Mouse (Mus musculus) heart, postnatal 0 days (tissue): ENCODE data around the gene Brca1. TPM values are rescaled to one million over a fixed set of nuclear protein-coding genes. Genes with fewer than 3 reads are reported as not detected.

Source experiments
- ATAC-seq: fragments of 200-750 bp; cut with Nextera tagmentation; 2 replicates; pipeline ENCODE4 v1.8.0; 2017; ENCODE audit warnings: low read depth, moderate number of reproducible peaks, moderate library complexity; ENCODE audit not compliant: insufficient read depth
- DNase-seq: peaks from one replicate; pipeline ENCODE4 v3.0.0-alpha.2; 2016; ENCODE audit warnings: low spot score
- H3K27ac ChIP-seq: fragments of 300-500 bp; sonication (generic); 2 replicates; pipeline ENCODE4 v1.5.1; 2014; ENCODE audit warnings: low read depth, mild to moderate bottlenecking
- H3K27me3 ChIP-seq: fragments of 300-500 bp; sonication (generic); 2 replicates; pipeline ENCODE4 v1.6.1; 2014; ENCODE audit warnings: low read length, mixed read lengths; ENCODE audit not compliant: control insufficient read depth, insufficient read depth
- H3K36me3 ChIP-seq: fragments of 300-500 bp; sonication (generic); replicated peaks from 2 replicates; pipeline ENCODE4 v1.6.1; 2014; ENCODE audit warnings: low read length, mixed read lengths; ENCODE audit not compliant: control insufficient read depth, insufficient read depth
- H3K4me1 ChIP-seq: fragments of 300-500 bp; sonication (generic); 2 replicates; pipeline ENCODE4 v1.6.1; 2014; ENCODE audit warnings: antibody characterized with exemption; ENCODE audit not compliant: control insufficient read depth, insufficient read depth
- H3K4me2 ChIP-seq: fragments of 300-500 bp; sonication (generic); 2 replicates; pipeline ENCODE4 v1.6.1; 2014; ENCODE audit warnings: low read depth, mild to moderate bottlenecking, low read length, moderate library complexity
- H3K4me3 ChIP-seq: fragments of 300-500 bp; sonication (generic); 2 replicates; pipeline ENCODE4 v1.5.1; 2014; ENCODE audit warnings: low read depth, low read length
- H3K9ac ChIP-seq: fragments of 300-500 bp; sonication (generic); replicated peaks from 2 replicates; pipeline ENCODE4 v1.6.1; 2014; ENCODE audit warnings: low read depth, low read length, mixed read lengths
- H3K9me3 ChIP-seq: fragments of 300-500 bp; sonication (generic); replicated peaks from 2 replicates; pipeline ENCODE4 v1.6.1; 2016; ENCODE audit warnings: low read length; ENCODE audit not compliant: control insufficient read depth
- CTCF ChIP-seq: IDR thresholded peaks from 2 replicates; pipeline ENCODE4 v1.5.1; 2016; ENCODE audit warnings: antibody characterized with exemption, control low read depth, low read depth
- EP300 ChIP-seq: IDR thresholded peaks from 2 replicates; pipeline ENCODE4 v1.6.1; 2016; ENCODE audit warnings: antibody characterized with exemption, low read depth
- WGBS: fragments of 180-500 bp; shearing (Covaris S2); extraction: QIAGEN DNeasy Blood & Tissue Kit; methylation state at CpG from one replicate; pipeline ENCODE4 v1.1.7; 2014; 5-methylcytosine and 5-hydroxymethylcytosine counted together
- polyA plus RNA-seq: library from polyadenylated mRNA; unstranded; fragments of >200 nt; fragmentation: Nextera tagmentation; extraction: Ambion mirVana; gene quantifications from 2 replicates; pipeline ENCODE4 v1.2.1, GENCODE M21; 2015
- total RNA-seq: library from RNA; depleted of rRNA; stranded (reverse); fragments of >200 nt; gene quantifications from 2 replicates; pipeline ENCODE4 v1.2.3, GENCODE M21; 2014; ENCODE audit warnings: low replicate concordance

Gene Brca1
- total and polyA plus RNA-seq, 2 experiments from 2014 or later, result 0.94 to 4.7 TPM

GRCm38 (mm10) chr11:101507090-101507489, 44.7 kb downstream of the Brca1 start:
- Histone ChIP-seq H3K4me2 (no peak overlapping the region), H3K27me3 (no peaks in the 10 kb centered on the region), H3K36me3 (peaks cover 31% of the 10 kb centered on the region), H3K4me3 (no peak overlapping the region), H3K9ac (no peak overlapping the region), H3K9me3 (no peaks in the 10 kb centered on the region), H3K4me1 (no peaks in the 10 kb centered on the region), H3K27ac (no peak overlapping the region)
- DNase-seq (no peak), ATAC-seq (no peak)
- TF ChIP-seq EP300, result no peak
- TF ChIP-seq CTCF, result no peak
- WGBS, result 84% methylated on average over 7 of the region's 7 CpGs

- Histone ChIP-seq H3K27me3 (no peaks in the 10 kb centered on the region), H3K4me2 (no peak overlapping the region), H3K9ac (no peak overlapping the region), H3K4me1 (no peaks in the 10 kb centered on the region), H3K27ac (no peak overlapping the region), H3K4me3 (no peak overlapping the region), H3K36me3 (peaks cover 35% of the 10 kb centered on the region), H3K9me3 (no peaks in the 10 kb centered on the region)
- 91% methylated on average over 5 of the region's 5 CpGs for WGBS
- TF ChIP-seq CTCF (no peak), EP300 (no peak)
- ATAC-seq (no peak), DNase-seq (no peak)
Measured at GRCm38 (mm10) chr11:101506269-101506780, 45.4 kb downstream of the Brca1 start.

- ATAC-seq, result no peak
- Histone ChIP-seq H3K36me3 (peaks cover 12% of the 10 kb centered on the region; the same call in 1 of the 2 replicates), H3K9me3 (no peaks in the 10 kb centered on the region), H3K4me3 (no peak overlapping the region), H3K9ac (no peak overlapping the region), H3K4me1 (peaks cover 5% of the 10 kb centered on the region; the same call in 1 of the 2 replicates), H3K27me3 (no peaks in the 10 kb centered on the region), H3K27ac (no peak overlapping the region), H3K4me2 (no peak overlapping the region)
- TF ChIP-seq EP300, result no peak
- no peak for TF ChIP-seq CTCF
- DNase-seq, result no peak
- WGBS, result 51% methylated on average over 6 of the region's 6 CpGs
Measured at GRCm38 (mm10) chr11:101486126-101486525, 65.6 kb downstream of the Brca1 start.

GRCm38 (mm10) chr11:101485509-101486028, 66.2 kb downstream of the Brca1 start:
- no peak for TF ChIP-seq CTCF
- TF ChIP-seq EP300, result no peak
- Histone ChIP-seq H3K4me2 (no peak overlapping the region), H3K4me1 (peaks cover 5% of the 10 kb centered on the region; the same call in 1 of the 2 replicates), H3K4me3 (no peak overlapping the region), H3K9me3 (no peaks in the 10 kb centered on the region), H3K9ac (no peak overlapping the region), H3K36me3 (peaks cover 12% of the 10 kb centered on the region; the same call in 1 of the 2 replicates), H3K27me3 (no peaks in the 10 kb centered on the region), H3K27ac (no peak overlapping the region)
- no peak for DNase-seq
- WGBS, result 14% methylated on average over 6 of the region's 6 CpGs
- ATAC-seq, result no peak

- TF ChIP-seq CTCF (no peak), EP300 (no peak)
- no peaks in the 10 kb centered on the region for H3K27me3 ChIP-seq
- no peak overlapping the region for H3K9ac ChIP-seq
- DNase-seq (no peak), ATAC-seq (no peak)
- H3K4me1 ChIP-seq, result peaks cover 5% of the 10 kb centered on the region; the same call in 1 of the 2 replicates
- peaks cover 10% of the 10 kb centered on the region; the same call in 1 of the 2 replicates for H3K36me3 ChIP-seq
- no peak overlapping the region for H3K4me2 ChIP-seq
- H3K4me3 ChIP-seq, result no peak overlapping the region
- no peak overlapping the region for H3K27ac ChIP-seq
- 59% methylated on average over 7 of the region's 7 CpGs for WGBS
- no peaks in the 10 kb centered on the region for H3K9me3 ChIP-seq
Measured at GRCm38 (mm10) chr11:101484814-101485213, 66.9 kb downstream of the Brca1 start.

- ATAC-seq (no peak), DNase-seq (no peak)
- WGBS, result 85% methylated on average over 6 of the region's 6 CpGs
- Histone ChIP-seq H3K27ac (no peak overlapping the region), H3K4me2 (no peak overlapping the region), H3K9ac (no peak overlapping the region), H3K27me3 (no peaks in the 10 kb centered on the region), H3K9me3 (no peaks in the 10 kb centered on the region), H3K4me3 (no peak overlapping the region), H3K4me1 (peaks cover 5% of the 10 kb centered on the region; the same call in 1 of the 2 replicates), H3K36me3 (peaks cover 5% of the 10 kb centered on the region; the same call in 1 of the 2 replicates)
- TF ChIP-seq EP300 (no peak), CTCF (no peak)
Measured at GRCm38 (mm10) chr11:101484245-101484644, 67.5 kb downstream of the Brca1 start.
